Mouse (Mus musculus): ENCODE measurements around the gene Tkt.

The Tkt gene

DNA sequence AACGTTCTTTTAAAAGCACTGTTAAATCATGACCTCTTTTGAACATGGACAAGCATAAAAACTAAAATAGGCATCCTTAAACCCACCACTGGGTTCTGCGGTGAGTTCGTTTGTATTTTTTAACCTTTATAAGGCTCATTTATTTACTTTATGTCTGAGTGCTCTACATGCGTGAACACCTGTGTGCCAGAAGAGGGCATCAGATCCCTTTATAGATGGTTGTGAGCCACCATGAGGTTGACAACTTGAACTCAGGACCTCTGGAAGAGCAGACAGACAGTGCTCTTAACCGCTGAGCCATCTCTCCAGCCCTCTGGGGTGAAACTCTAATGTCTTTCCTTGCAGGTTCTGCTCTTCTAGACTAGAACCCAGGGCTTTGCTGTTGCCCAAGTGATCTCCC lies 37.2 kb downstream of the Tkt start:
- DNase-seq (ENCODE audit: low spot score) = no peak

DNA sequence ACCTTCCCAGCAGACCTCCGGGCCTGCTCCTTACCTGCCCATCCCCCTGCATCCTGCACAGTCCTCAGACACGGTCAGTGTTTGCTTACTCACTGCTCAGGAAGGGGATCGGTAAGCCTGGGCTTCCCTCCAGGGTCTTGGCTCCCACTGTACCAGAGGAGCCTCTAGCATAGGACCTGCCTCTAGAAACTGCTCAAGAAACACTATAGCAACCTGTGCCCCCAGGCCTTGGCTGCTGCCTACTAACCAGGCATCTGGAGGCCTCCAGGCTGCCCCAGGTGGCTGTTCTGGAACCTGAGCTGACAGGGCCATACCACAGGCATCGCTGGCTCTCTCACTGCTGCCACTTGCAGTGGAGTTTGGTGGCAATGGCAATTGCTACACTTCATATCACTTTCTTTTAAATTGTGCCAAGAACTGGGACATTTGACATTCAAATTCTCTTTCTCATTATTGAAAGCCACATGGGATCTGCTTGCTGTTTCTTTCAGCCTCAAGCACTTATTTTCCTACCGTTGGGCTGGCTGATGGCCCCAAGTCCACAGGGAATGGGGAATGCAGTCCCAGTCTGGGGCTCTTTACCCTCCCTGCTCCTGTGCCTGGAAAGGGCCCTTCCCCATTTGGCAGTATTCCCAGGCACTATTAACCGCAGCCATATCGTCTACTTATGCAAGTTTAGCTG lies 38.8 kb downstream of the Tkt start:
- no peak for DNase-seq (ENCODE audit: low spot score)

DNA sequence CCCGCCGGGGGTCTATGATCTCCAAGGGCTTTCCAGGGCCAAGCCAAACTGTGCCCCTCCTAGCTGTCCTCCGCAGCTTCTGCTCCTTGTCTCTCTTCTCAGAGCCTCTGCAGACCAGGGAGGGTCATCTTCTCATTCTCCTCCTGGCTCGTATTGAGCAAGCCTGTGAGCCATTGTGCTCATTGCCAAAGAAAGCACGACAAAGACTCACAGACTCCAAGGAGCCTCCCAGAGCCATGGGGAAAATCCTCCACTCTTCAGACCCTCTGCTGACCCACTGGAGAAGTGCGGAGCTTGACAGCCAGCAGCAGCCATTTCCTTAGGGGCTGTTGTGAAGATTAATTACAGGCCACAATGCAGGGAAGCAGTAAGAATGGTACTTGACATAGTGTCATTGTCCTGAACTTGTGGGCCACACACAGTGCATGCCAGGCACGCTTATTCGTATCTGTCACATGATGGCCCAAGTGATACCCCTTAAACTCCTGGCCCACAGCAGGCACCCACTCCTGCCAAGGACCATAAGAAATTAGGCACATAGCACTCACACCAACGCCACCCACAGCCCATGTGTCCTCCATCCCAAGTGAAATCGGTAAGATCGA lies 42.0 kb downstream of the Tkt start:
- DNase-seq (ENCODE audit: low spot score) = no peak

DNA sequence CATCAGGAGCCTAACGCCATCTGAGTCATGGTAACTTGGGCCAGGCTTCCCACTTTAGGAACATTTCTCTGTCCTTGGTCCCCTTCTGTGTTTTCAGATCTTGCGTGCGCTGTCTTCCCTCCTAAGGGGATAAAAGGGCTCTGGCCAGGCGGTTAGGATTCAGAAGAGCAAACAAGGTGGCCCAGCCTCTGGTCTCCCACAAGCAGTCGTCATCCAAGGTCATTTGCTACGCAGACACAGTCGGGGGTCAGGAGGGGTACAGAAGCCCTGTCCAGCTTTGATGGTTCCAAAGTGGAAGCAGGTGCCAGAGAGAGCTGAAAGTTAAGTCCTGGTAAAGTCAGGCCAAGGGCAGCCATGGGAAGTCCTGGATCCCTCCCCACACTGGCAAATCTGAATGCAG lies 42.8 kb downstream of the Tkt start:
- DNase-seq (ENCODE audit: low spot score) = no peak

DNA sequence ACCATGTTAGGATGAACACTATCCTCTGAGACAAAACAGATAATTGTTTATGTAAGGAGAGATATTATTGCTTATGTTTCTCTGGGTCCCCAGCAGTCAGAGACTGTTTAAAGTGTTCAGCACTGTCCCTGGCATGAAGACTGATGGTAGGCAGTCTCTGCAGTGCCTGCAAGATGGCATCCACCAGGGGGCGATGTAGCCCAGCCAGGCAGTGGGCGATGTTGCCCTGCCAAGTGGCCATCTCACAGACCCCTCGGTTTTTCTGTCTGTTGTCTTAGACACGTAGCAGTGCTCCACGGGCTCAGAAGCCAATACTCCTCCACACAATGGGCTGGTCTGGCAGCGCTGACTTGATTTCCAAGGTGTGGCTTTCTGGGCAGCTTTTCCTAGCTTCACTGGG lies 43.3 kb downstream of the Tkt start:
- DNase-seq (ENCODE audit: low spot score) = peak; percentile 44

DNA sequence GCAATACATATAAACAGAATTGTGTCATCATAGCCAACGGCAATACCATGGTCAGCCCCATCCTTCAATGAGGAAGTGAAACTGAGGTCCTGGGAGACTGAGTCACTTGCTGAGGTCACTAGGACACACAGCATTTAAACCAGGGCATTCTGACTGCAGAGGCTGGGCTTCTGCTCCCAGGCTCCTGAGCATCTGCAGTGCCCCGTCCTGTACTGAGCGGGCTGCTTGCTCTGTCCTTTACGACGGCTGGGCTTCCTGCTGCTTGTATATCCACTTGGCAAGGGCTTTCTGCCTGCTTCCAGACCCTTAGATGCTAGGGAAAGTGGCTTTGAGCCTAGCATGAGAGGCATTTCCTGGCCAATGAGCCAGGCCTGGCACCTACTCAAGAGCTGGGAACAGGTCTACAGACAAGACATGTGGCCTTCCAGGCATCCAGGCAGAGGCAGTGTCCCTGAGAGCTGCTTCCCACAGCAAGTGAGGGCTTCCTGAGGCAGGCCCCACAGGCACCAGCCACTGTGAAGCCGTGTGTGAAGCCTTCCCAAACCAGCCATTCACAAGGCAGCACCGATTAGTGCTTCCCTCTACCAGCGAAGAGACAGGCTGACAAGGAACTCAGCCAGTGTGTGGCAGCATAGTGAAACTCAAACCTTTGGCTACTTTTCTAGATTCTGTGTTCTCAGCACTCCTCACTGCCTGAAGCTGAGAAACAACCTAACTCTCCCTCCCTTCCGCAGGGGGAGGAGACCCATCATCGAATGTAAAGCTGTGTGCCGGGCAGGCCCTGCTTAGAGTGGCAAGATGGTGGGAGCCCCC lies 45.3 kb downstream of the Tkt start:
- peak; percentile 56 for DNase-seq (ENCODE audit: low spot score)

DNA sequence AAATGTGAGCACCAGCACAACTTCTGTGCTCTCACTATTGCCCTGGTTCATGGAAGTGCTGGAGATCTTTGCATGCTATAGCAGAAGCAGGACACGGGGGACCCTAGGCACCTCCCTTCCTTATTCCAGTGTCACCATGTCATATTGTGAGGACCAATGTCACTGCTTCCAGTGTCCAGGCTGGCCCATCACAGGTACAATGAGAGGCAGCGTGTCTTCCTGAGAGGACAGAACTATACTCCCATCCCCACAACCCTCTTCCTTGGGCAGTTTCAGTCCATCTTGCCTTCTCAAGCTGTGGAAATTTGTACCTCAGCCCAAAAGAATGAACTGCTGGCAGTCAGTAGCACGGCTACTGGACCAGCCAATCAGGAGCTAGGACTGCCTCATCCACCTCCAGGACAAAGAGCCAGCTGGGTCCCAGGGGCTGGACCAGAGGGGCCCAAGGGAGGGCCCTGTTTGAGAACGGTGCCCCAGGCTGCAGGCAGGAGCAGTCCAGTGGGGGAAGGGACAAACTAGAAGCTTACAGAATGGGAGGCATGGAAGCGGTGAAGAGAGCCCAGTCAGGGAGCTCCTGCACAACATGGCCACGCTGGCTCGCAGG lies 46.0 kb downstream of the Tkt start:
- DNase-seq (ENCODE audit: low spot score) = peak; percentile 34

DNA sequence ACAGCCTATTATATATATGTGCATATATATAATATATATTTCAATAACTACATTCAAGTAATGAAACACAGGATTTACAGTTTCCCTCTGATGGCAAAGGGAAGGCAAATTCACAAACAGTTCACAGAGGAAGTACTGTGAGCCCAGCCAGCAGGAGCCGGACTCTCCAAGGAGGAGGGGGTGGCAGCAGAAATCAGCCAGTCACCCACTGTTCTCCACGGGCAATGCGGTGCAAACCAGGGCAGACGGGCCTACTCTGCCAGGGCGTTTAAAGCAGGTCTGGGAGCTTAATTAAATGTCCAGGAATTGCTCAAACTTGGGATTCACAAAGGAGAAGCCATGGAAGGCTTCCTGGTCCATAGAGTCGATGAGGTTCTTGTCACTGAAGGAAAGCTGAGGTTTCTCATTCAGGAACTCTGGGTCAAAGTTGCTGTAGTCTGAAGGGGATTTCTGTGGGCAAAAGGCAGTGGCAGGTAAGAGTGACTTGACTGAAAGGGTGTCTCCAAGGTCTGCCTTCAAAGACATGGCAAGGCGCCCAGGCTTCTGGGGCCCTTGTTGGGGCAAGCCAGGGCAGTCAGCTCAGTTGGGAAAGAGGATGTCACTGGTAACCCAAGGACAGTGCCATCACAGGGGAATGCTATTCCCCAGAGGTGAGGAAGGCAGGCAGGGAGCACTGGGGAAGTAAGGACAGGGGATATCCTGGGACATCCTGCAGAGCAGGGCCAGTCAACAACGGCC lies 47.6 kb downstream of the Tkt start:
- no peak for DNase-seq (ENCODE audit: low spot score)

DNA sequence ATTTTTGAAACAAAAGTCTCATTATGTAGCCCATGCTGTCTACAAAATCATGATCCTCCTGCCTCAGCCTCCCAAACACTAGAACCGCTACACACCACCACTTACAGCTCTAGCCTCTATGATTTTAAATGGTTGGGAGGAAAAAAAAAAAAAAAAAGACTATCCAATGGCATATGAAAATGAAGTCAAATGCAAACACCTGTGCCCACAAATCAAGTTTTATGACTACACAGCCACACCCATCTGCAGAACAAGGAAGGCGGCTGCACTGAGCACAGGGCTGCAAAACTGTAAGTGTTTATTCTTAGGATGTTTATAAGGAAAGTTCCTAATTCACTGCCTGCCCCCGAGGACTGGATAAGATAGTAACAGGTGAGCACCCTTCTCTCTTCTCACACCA lies 48.2 kb downstream of the Tkt start:
- no peak for DNase-seq (ENCODE audit: low spot score)

DNA sequence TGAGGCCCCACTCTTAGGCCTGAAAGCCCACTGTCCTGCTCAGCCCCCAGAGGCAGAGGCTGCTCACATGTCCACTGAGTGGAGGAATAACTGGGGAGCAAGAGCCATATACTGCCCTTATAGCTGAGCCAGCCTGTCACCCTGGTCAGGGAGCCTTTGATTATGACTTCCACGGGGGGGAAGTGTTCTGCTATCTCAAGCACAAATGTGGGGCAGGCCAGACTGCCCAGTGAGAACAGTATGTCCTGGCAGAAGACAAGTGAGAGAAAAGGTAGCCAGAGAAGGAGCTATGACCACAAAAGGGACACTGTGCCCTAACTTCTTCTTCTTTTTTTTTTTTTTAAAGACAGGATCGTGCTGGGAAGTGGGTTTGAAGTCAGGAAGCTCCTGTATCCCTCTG lies 49.0 kb downstream of the Tkt start:
- DNase-seq (ENCODE audit: low spot score) = no peak

DNA sequence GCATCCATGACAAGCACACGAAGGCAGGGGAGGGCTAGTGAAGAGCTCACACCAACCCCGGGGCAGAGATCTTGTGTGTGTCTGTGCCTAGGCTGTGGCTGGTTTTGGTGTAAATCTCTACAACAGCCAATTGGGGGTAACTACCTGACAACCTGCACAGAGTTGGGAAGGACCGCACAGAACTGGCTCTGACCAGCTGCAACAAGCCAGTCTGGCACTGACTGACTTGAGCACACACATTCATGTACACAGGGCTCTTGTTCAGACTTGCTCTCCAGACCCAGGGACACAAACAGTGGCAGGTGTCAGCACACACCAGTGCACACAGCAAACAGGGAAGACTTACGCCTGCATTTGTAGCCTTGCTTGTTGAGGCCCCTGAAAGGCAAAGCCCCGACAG lies 58.7 kb downstream of the Tkt start:
- DNase-seq (ENCODE audit: low spot score) = no peak

DNA sequence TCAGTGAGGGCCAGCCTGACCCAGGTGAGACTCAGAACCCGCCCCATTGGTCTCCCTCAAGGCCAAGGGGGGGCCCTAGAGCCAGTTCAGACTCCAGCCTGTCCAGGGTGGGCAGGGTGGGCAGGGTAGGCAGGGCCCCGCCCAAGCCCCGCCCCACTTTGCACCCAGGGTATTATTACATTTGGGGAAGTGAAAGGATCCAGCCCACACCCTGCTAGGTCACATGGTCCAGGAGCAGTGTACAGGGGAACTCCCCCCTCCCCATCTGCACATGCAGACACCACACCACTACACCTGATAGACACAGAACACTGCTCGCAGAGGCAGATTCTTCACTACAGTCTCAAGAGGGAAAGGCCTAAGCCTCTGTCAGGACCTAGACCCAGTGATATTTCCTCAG lies 59.5 kb downstream of the Tkt start:
- no peak for DNase-seq (ENCODE audit: low spot score)

DNA sequence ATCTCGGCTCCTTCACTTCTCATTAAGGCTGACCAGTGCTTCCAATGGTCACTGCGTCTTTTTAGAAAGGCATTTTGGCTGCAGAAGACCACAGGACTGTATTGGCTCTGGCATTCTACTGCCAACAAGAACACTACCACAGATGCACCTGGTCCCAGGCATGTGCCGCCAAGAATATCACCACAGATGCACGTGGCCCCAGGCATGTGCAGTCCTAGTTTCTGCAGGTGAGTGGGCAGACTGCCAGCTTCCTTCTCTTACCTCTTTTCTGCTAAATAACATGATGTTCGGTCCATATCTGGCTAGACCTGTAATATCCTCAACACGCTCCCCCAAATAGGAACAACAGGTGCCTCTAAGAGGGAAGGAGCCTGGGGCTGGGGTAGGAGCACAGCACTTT lies 60.0 kb downstream of the Tkt start:
- DNase-seq (ENCODE audit: low spot score) = no peak

DNA sequence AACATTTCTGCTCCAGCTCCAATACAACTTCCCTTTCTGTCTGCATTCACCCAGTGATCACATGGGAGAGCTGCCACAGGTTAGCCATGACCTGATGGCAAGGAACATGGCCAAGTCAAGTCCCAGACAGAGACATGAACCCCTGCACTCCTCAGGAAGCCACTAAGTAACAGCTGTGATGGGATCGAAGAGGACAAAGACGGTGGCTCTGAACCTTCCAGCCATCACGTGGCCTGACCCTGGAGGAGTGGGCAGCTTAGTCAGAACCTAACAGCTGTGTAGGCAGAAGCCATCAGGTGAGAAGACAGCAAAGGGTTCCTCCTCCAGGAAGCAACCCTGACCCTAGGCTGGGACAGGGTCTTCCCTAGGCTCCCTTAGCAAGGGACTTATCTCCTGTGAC lies 61.3 kb downstream of the Tkt start:
- no peak for DNase-seq (ENCODE audit: low spot score)

DNA sequence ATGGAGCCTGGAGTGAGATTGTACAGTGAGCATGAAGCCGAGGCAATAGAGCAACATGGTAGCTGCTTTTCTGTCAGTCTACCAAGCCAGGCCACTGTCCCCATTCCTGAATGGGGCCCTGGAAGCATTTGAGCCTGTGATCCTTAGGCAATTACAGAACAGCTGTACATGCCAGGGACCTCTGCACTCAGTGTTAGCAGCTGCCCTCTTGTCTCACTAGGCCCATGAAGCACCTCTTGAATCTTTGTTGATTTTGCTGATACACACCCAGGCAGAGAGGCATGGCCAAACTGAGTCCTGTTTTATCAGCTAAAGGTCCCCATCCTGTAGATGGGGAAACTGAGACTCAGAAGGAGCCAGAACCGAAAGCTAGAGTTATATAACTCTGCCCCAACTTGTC lies 62.1 kb downstream of the Tkt start:
- no peak for DNase-seq (ENCODE audit: low spot score)

DNA sequence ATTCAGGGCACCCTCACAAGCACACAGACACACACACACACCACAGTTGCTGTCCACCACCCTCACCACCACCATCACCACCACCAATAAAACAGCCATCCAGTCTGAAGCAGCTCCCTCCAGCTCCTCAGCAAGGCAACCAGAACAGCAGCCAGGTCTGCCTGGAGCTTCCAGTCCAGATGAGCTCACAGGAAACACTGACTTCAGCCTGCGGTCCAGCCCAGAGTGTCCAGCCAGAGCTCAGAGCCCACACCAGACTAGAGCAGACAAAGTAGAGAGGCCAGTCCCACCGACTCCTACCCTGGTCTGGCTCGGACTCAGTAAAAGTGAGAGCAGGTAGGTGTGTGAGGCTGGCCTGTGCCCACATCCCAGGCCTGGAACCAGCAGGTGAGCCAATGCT lies 62.8 kb downstream of the Tkt start:
- DNase-seq (ENCODE audit: low spot score) = no peak

DNA sequence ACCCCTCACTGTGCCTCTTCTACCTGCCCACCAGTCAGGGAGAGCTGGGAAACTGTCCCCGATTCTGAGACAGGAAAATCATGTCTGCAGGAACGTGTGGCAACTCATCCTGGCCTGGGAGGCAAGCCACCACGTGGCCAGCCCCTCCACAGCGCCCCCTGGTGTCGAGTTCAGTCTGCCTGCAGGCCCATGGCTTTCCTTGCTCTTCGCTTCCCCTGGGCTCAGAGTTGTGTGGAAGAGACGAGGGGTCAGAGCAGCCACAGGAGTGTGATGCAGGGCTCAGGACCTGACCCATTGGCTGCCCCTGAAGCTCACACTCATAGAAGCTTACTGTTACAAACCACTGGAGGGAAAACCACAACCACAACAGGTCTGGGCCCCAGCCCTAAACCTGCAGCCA lies 64.4 kb downstream of the Tkt start:
- DNase-seq (ENCODE audit: low spot score) = peak; percentile 60

DNA sequence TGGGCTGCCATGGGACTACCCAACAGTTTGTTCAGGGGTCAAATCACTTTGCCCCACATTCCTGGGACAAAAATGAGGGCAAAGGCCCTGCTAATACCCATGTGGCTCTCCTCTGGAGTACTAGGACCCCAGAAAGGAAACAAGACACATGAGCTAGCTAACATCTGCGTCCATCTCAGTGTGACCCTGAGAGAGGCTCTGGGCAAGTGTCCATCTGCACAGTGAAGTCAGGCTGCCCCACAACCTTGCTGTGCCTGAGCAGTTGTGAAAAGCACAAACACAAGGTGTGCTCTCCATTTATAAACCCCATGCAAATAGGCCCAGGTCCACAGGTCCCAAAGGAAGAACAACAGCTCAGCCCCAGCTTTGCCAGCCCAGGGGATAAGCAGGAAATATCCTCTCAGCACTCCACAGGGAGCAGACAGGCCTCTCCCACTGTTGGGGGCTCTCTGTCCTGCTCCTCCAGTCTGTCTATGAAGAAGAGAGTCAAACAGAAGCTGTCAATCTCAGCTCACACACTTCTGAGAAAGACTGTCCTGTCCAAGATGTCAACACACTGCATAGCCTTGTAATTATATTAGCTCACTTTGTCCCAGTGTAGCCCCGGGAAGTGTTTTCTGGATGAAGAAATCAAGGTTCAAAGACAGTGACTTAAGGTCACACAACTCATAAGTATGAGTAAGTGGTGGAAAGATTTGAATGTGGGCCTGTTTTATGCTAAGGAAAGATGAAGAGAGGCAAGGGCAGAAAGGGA lies 65.0 kb downstream of the Tkt start:
- DNase-seq (ENCODE audit: low spot score) = no peak

DNA sequence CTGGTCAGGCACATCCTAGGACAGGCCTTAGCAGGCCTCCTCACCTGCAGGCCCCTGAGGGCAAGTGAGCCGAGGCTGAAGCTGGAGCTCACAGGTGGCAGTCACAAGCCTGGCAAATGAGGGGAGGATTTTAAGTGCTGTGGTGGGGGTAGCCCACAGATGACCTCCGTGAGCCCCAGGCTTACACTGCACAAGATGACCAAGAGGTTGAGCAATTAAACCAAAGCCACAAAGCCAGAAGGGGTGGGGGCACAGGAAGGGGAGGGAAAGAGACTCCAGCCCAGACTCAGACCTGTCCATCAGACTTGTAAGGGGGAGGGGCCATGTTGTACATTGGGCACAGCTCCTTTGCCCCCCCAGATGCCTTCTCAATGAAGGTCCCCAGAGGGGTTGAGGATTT lies 68.6 kb downstream of the Tkt start:
- no peak for DNase-seq (ENCODE audit: low spot score)

DNA sequence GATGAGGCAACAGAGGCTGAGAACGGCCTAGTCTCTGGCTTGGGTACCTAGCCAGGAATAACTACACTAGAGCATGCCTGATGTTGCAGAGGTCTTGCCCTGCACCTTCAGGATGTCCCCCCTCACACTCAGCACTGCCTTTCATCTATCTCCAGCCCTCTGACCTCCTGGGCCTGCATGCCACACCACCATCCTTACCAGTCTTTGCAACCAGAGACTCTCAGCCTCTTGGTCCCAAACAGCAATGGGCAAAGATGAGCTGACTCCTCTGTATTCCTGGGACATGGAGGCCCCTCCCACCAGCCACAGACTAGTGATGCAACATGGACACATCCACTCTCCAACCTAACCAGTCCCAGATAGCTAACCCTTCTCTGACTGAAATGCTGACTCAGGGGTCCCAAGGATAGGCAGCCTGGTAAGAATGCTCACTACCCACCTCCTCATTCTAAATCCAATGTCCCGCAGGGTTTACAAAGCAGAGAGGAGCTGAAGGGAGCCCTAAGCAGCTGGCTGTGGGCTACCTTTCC lies 70.7 kb downstream of the Tkt start:
- DNase-seq (ENCODE audit: low spot score) = no peak

DNA sequence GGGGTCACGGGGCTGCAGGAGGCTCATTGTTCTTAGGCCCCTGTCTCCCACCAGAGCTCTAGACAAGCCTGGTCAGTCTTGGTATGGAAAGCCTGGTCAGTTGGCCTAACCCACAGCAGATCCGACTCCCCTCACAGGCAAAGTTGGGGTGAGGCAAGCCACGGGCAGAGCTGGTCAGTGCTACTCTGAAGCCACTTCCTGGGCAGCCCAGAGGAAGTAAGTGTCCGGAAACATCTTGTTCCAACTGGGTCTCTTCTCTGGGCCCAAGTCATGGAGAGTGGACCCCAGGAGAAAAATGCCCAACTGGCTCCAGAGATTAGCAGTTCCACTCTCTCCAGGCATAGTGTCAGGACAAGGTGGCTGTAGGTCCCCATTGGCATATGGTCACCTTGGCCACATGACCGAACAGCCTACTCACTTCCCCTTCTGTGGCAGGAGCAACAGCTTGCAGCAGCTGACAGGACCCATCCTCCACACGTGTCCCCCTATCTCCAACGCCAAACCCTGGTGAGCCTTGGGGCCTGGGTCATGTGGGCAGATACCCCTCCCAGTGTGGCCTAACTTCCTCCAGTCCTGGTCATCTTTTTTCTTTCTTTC lies 71.9 kb downstream of the Tkt start:
- DNase-seq (ENCODE audit: low spot score) = no peak

Data from testis, postnatal 14 days (tissue).